Mouse (Mus musculus): Measurements from ENCODE around the gene Cd63. TPM values are rescaled to one million over a fixed set of nuclear protein-coding genes. Genes with fewer than 3 reads are reported as not detected.

The Cd63 gene
- polyA plus RNA-seq, 1 experiment from 2014 or later = 296 TPM

Other genes starting within 250 kb of the Cd63 start
- gene Suox, start 226.9 kb upstream of the Cd63 start, polyA plus RNA-seq (2014; fragmentation: Nextera tagmentation; extraction: Ambion mirVana) = 11.1 and 12.4 TPM in 2 replicates
- 51.3 and 64.5 TPM in 2 replicates for gene Rab5b, start 204.7 kb upstream of the Cd63 start, polyA plus RNA-seq (2014; fragmentation: Nextera tagmentation; extraction: Ambion mirVana)
- 0.96 and 1.5 TPM in 2 replicates for gene Pmel, start 196.8 kb upstream of the Cd63 start, polyA plus RNA-seq (2014; fragmentation: Nextera tagmentation; extraction: Ambion mirVana)
- 91.1 and 98.5 TPM in 2 replicates for gene Cdk2, start 196.0 kb upstream of the Cd63 start, polyA plus RNA-seq (2014; fragmentation: Nextera tagmentation; extraction: Ambion mirVana)
- 5.6 and 5.9 TPM in 2 replicates for gene Dgka, start 156.1 kb upstream of the Cd63 start, polyA plus RNA-seq (2014; fragmentation: Nextera tagmentation; extraction: Ambion mirVana)
- gene Pym1, start 153.1 kb upstream of the Cd63 start, polyA plus RNA-seq (2014; fragmentation: Nextera tagmentation; extraction: Ambion mirVana) = 25.4 and 27.2 TPM in 2 replicates
- gene Mmp19, start 110.1 kb upstream of the Cd63 start, polyA plus RNA-seq (2014; fragmentation: Nextera tagmentation; extraction: Ambion mirVana) = 0.49 and 0.57 TPM in 2 replicates
- 28.7 and 37.0 TPM in 2 replicates for gene Dnajc14, start 96.9 kb upstream of the Cd63 start, polyA plus RNA-seq (2014; fragmentation: Nextera tagmentation; extraction: Ambion mirVana)
- gene Tmem198b, start 96.6 kb upstream of the Cd63 start, polyA plus RNA-seq (2014; fragmentation: Nextera tagmentation; extraction: Ambion mirVana) = 15.0 and 18.2 TPM in 2 replicates
- 204 and 210 TPM in 2 replicates for gene Sarnp, start 83.7 kb upstream of the Cd63 start, polyA plus RNA-seq (2014; fragmentation: Nextera tagmentation; extraction: Ambion mirVana)
- gene Ormdl2, start 79.3 kb upstream of the Cd63 start, polyA plus RNA-seq (2014; fragmentation: Nextera tagmentation; extraction: Ambion mirVana) = 50.7 and 60.3 TPM in 2 replicates
- gene Gdf11, start 9.3 kb upstream of the Cd63 start, polyA plus RNA-seq (2014; fragmentation: Nextera tagmentation; extraction: Ambion mirVana) = 4.1 and 4.5 TPM in 2 replicates
- 6.1 and 8.1 TPM in 2 replicates for gene Rdh5, start 21.9 kb downstream of the Cd63 start, polyA plus RNA-seq (2014; fragmentation: Nextera tagmentation; extraction: Ambion mirVana)
- 195 and 206 TPM in 2 replicates for gene Bloc1s1, start 23.0 kb downstream of the Cd63 start, polyA plus RNA-seq (2014; fragmentation: Nextera tagmentation; extraction: Ambion mirVana)
- 0.43 and 0.79 TPM in 2 replicates for gene Itga7, start 32.8 kb downstream of the Cd63 start, polyA plus RNA-seq (2014; fragmentation: Nextera tagmentation; extraction: Ambion mirVana)
- gene Mettl7b, start 60.0 kb downstream of the Cd63 start, polyA plus RNA-seq (2014; fragmentation: Nextera tagmentation; extraction: Ambion mirVana) = not detected in 2 replicates
- not detected in 2 replicates for gene Olfr9, start 88.4 kb downstream of the Cd63 start, polyA plus RNA-seq (2014; fragmentation: Nextera tagmentation; extraction: Ambion mirVana)
- not detected in 2 replicates for gene Olfr763, start 109.8 kb downstream of the Cd63 start, polyA plus RNA-seq (2014; fragmentation: Nextera tagmentation; extraction: Ambion mirVana)
- gene Olfr764-ps1, start 138.9 kb downstream of the Cd63 start, polyA plus RNA-seq (2014; fragmentation: Nextera tagmentation; extraction: Ambion mirVana) = not detected in 2 replicates
- gene Olfr765, start 149.0 kb downstream of the Cd63 start, polyA plus RNA-seq (2014; fragmentation: Nextera tagmentation; extraction: Ambion mirVana) = not detected in 2 replicates
- gene Olfr766-ps1, start 168.0 kb downstream of the Cd63 start, polyA plus RNA-seq (2014; fragmentation: Nextera tagmentation; extraction: Ambion mirVana) = not detected in 2 replicates
- gene Olfr767, start 181.9 kb downstream of the Cd63 start, polyA plus RNA-seq (2014; fragmentation: Nextera tagmentation; extraction: Ambion mirVana) = not detected in 2 replicates
- not detected in 2 replicates for gene Olfr768, start 198.4 kb downstream of the Cd63 start, polyA plus RNA-seq (2014; fragmentation: Nextera tagmentation; extraction: Ambion mirVana)
- not detected in 2 replicates for gene Olfr769, start 216.9 kb downstream of the Cd63 start, polyA plus RNA-seq (2014; fragmentation: Nextera tagmentation; extraction: Ambion mirVana)
- gene Olfr770, start 238.0 kb downstream of the Cd63 start, polyA plus RNA-seq (2014; fragmentation: Nextera tagmentation; extraction: Ambion mirVana) = not detected in 2 replicates